Mouse (Mus musculus): ENCODE data around the gene Kcnq5.

- TF ChIP-seq GATA1 (IDR thresholded peaks at IDR 0.05; ENCODE audit: low read length), result no peak
- no peak for TF ChIP-seq TAL1 (IDR thresholded peaks at IDR 0.05; ENCODE audit: low read length)
Measured at GRCm38 (mm10) chr1:21496307-21496706, 465.4 kb downstream of the Kcnq5 start.

Data from erythroblast, embryonic 14.5 days (primary cell).